Mouse (Mus musculus): ENCODE measurements around the gene Muc1.
A peak's percentile ranks its signal among the peaks of the same experiment; 100 is the strongest.

GRCm38 (mm10) chr3:89242331-89242895 lies 13.6 kb downstream of the Muc1 start:
- TF ChIP-seq EP300 (optimal IDR thresholded peaks at IDR 0.05) (no peak), CTCF (IDR thresholded peaks at IDR 0.05; ENCODE audit: low read depth) (peak; percentile 86)

Data from stomach, postnatal 0 days (tissue).